Mouse (Mus musculus): Measurements from ENCODE around the gene Slc7a6. TPM values are rescaled to one million over a fixed set of nuclear protein-coding genes. Genes with fewer than 3 reads are reported as not detected.
A peak's percentile ranks its signal among the peaks of the same experiment; 100 is the strongest.

Slc7a6 gene
- total RNA-seq (2021) = 10 to 100 TPM; 12.2 to 13.8 TPM
- long read RNA-seq, experiment 1, partial matches to known transcripts = 1 of 2 reads
- long read RNA-seq, experiment 1, other reads (novel, unspliced or antisense) = 0 of 2 reads
- long read RNA-seq, experiment 2, partial matches to known transcripts = 2 of 3 reads
- long read RNA-seq, experiment 2, other reads (novel, unspliced or antisense) = 0 of 3 reads

DNA sequence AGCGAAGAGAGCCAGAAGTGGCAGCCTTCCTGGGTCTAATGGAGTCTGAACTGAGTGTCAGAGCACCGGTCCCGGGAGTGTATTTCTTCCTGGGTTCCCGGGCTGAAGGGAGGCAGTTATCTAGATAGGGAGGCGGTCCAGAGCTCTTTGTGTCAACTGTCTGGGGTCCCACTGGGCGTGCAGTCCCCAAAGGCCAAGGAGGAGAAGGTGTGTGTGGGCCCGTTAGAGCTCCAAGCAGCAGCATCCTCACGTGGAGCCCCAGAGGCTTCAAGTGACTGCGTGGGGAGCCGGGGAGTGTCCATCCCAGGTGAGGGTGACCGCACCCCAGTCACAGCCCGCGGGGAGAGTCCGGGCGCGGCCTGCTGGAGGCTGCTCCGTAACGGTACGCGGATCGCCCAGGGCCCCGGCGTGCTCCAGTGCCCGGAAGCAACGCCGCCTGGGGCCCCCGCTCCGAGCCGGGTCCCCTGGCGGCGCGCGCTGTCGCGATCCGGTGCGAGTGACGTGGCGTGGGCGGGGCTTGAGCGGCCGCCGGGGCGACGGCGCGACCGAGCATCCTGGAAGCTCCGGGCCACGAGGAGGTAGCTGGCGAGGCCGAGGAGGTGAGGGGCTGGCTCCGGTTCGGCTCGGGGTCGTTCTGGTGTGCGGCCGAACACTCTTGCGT, at the start of gene Slc7a6:
TSS of gene Slc7a6 (plus strand) at position 502 of the 661 bp plus-strand sequence.
- peak; percentile 90 to 91 for DNase-seq
- intact Hi-C loops (cut with DNase I) = loop anchor here (2.0 kb wide), 1 partner anchor 28 kb away; no protein-coding TSS in a partner anchor

DNA sequence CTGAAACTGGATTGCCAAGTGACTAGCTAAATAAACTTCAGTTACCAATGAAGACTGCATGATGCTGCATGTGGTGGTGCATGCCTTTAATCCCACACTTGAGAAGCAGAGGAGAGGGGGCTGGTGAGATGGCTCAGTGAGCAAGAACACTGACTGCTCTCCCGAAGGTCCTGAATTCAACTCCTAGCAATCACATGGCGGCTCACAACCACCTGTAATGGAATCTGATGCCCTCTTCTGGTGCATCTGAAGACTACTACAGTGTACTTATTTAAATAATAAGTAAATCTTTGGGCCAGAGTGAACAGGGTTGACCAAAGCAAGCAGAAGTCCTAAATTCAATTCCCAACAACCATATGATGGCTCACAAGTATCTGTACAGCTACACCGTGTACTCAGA, 45.2 kb upstream of the Slc7a6 start:
- DNase-seq = no peak
- intact Hi-C loops (cut with DNase I) = no loop called here

DNA sequence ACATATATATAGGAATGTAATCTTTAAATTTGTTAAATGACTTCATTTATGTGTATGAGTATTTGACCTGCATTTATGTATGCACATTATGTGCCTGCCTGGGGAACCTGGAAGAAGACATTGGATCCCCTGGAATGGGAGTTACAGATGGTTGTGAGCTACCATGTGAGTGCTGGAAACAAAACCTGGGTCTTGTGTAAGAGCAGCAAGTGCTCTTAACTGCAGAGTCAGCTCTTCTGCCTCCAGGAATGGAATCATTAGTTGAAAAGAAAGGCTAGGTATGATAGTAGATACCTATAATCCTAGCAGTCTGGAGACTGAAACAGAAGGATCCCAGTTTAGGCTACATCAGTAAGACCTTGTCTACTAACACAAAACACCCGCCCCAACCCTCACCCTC, 42.6 kb upstream of the Slc7a6 start:
- DNase-seq = no peak
- intact Hi-C loops (cut with DNase I) = no loop called here

DNA sequence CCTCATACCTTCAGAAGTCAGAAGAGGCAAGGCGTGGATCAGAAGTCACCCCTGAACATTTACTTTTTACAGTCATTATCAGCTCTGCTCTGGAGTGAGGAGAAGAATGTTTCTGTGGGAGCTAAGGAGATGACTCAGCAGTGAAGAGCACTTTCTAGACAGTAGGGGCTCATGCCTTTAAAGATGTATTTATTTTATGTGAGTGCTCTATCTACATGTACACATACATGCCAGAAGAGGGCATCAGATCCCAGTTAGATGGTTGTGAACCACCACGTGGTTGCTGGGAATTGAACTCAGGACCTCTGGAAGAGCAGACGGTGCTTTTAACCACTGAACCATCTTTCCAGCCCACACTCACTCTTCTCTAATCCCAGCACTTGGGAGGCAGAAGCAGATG, 41.6 kb upstream of the Slc7a6 start:
- intact Hi-C loops (cut with DNase I) = no loop called here
- DNase-seq = no peak

DNA sequence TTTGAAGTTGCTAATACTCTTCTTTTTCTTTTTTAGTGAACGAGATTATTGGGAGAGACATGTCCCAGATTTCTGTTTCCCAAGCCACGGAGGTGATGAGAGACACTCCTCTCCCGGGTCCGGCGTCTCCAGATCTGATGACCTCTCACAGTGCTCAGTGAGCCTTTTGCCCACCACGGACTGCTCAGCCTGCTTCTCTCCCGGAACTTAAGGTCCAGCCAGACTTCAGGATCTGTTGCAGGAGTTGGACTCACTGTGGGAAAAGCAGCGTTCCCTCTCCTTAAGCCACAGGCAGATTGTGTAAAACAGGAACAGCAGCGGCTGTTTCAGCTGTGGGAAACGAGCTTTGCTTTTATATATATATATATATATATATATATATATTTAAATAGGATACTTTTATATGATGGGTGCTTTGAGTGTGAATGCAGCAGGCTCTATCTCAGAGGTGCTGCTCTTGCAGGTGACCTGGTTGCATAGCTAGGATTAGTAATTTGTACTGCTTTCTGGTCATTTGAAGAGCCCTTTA, 40.7 kb upstream of the Slc7a6 start:
- DNase-seq = no peak
- intact Hi-C loops (cut with DNase I) = no loop called here

DNA sequence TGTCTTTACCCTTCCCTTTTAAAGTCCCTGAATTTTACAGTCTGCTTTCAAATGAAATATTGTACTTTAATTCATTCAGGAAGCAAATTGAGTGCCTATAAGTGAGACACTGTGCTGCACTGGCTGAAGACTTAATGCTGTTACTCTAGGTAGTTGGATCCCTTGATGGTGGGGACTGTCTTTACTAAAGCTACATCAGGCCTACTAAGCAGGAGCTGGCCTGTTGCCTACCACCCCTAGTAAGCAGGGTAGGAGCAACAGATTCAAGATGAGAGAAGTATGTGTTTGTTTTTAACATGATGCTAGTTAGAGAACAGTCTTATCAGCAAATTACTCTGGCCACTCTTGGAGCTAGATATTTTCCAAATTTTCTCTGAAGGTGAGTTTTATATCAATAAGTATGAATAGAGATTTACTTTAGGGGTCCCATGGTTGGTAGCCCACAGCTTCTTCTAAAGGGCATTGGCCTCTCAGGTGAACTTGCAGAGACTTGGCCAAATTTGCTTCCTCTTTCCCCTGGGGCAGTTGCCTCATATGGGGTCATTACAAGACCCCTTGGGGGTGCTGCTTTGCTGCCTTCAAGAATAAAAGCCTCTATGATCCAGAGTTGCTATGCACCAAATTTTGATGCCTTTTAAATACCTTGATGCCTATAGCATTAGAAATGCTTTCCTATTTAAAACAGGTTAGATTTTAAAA, 39.3 kb upstream of the Slc7a6 start:
- intact Hi-C loops (cut with DNase I) = no loop called here
- no peak for DNase-seq

DNA sequence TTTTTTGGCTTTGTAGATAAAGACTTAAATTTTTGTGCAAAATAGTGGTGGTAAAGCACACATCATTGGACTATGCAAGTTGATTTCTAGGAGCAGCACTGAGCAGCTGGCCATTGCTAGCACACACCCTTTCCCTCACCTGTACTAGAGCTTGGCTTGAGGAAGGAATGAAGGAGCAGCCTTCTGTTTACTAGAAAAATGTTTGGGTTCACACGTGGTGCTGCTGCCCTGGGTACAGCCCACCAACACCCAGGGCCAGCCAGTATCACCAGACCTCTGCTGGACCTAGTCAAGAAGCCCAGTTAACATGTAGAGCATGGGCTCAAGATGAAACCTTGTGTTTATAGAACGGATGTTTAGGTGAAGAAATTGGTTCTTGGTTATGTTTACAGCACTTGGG, 38.7 kb upstream of the Slc7a6 start:
- intact Hi-C loops (cut with DNase I) = no loop called here
- no peak for DNase-seq

DNA sequence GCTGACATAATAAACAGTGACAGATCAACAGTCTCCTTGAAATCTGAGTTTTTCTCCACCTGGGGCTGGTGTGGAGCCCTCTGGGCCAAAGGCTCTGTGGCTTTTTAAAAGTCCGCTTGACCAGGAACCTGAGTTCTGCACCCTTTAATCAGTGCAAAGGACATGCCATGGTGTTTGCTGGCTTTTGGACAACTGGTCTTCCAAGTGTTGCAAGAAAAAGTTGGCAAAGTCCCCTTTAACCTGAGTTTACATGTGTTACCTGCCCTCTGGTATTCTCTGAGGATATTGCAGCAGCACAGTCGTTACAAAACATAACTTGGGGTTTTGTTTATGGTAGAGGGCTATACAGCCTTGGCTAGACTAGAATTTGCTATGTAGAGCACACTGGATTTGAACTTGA, 38.2 kb upstream of the Slc7a6 start:
- intact Hi-C loops (cut with DNase I) = no loop called here
- DNase-seq = no peak

DNA sequence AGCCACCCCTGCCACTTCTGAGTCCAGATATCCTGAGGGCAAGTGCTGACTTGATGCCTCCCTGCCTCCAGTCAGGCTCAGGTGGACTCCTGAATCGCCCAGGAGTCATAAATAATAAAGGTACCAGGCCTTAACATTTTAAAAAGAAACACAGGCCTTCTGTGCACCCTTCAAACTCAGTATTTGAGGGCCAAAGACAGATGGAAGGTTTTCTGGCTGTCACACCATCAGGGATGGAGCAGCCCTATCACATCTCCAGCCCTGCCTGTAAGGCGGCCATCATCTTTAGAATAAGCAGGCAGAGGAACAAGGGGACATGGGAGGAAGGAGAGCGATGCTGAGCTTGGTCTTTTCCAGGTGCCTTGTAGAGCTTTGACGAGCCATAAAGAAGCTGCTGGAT, 37.6 kb upstream of the Slc7a6 start:
- DNase-seq = no peak

DNA sequence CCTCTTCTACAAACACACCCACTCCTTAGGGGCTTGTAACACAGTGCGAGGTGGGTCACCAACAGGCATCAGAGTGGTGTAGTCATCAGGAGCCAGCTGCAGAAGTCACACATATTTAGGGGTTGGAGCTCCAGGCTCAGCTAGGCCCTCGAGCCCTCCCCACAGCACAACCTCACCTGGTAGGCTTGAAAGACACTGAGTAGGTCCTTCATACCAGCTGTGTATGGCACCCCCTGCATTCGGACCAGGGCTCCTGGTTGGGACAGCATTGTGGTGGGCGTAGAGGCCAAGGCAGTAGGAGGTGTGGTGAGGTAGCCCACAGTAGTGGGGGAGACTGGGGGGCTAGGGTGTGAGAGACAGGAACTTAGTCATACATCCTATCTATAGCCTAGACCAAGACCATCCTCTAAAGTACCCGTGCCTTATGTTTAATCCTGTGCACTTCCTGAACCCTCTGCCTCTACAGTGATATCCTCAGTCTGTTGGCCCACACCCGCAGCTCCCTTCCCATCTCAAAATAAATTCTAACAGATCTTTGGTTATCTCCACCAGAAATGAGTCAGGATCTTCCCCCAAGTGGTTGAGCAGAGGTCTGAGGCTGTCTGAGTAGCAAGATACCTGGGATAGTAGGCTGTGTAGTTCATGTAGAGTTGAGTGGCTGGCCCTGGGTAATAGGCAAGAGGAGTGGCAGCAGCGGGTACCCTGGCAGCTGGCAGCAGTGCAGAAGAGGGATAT, 37.0 kb upstream of the Slc7a6 start:
- intact Hi-C loops (cut with DNase I) = no loop called here
- no peak for DNase-seq

More for the DNA sequence above, 37.6 kb upstream of the Slc7a6 start:
- intact Hi-C loops (cut with DNase I) = no loop called here

DNA sequence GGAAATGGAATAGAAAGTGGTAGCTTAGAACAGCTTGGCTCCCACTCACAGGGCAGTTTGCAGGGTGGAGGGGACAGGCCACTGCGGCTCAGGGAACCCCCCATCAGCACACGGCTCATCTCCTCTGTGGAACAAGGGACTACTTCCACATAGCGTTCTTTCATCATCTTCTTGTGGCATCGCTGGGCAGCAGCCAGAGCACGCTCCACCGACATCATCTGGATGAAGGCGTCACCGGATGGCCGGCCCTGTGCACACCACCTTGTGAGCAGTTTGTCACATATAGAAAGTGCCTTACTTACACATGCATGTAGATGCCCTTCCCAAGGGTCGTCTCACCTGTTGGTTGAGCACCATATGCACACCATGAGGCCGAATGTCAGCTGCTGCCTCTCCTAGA, 36.3 kb upstream of the Slc7a6 start:
- DNase-seq = no peak
- intact Hi-C loops (cut with DNase I) = no loop called here

DNA sequence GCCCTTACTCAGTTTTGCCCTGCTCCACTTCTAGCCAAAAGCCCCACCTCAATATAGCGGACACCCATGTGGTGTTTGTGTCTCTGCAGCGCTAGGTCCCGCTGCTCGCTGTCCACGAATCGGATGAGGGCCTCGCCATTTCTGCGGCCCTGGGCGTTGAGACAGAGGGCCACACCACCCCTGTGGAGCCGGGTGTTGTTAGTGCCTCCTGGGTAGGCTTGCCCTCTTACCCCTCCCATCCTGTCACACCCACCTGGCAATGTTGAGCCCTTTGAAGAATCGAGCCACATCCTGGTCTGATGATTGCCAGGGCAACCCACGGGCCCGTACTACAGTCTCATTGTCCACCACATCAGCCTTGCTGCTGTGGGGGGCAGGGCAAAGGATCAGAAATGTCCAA, 35.1 kb upstream of the Slc7a6 start:
- no peak for DNase-seq
- intact Hi-C loops (cut with DNase I) = no loop called here

DNA sequence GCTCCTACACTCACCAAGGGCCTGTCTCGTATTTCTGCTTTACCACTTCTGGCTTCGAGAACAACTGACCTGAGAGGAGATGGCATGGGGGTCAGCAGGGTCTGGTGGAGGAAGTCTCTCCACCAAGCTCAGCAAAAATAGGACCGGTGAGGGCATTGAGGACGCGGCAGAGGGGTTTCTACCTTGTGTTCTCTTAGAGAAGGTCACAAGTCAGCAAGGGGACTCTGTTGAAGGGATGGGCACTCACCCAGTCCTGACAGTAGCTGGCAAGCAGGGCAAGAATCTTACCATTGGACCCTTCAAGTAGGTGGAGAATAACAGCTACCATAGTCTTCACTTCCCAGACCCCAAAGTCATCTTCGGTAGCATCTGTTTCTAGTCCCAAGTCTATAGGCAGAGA, 34.7 kb upstream of the Slc7a6 start:
- intact Hi-C loops (cut with DNase I) = no loop called here
- no peak for DNase-seq

DNA sequence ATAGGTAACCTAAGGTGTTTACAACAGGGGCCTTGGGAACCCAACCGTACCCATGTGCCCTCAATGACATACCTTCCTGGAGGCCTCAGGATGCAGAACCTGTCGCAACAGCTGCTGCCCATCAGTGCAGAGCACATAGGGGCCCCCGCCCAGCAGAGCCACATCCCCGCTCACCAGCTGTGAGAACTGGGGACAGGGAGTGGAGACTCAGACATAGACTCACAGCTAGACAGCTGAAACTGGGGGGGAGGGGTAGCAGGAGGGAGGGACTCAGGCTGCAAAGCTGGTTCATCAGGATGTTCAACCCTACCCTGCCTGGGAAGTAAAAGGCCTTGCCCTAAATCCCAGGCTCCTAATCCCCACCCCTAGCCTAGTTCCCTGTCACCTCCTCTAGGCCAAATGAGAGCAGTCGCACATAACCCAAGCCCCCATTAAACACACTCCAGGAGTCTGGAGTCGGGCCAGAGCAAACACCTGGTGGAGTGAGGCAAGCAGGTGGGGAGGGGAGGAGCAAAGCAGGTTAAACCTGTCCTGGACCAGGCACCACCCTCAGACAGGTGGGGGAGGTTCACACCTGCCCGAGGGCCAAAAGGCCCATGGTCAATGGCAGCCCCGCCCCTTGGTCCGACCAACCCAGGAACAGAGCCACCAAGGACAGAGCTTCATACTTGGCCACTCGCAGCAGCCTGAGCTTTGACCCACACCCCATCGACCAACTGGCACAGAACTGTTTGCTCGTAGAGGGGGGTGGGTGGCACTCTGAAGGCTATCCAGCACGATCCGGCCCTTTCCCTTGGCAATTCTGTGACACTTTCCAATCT, 33.7 kb upstream of the Slc7a6 start:
- intact Hi-C loops (cut with DNase I) = no loop called here
- DNase-seq = no peak

DNA sequence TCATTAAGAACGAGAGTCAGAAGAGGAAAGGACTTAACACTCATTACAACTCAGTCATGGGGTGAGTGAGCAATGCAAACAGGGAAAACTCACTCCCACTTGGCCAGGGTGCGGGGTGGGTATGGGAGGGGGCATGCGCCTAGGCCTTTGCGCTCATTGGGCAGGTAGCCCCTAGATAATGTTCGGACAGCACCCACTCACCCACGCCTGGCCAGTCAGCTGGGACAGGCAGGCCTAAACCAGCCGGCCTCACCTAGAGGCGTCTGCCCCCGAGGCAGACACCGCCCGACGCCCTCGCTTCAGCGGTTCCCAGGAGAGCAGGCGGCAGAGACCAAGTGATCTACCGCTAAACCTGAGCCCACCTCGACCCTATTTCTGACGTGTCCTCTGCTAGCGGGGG, 33.0 kb upstream of the Slc7a6 start:
- DNase-seq = no peak

DNA sequence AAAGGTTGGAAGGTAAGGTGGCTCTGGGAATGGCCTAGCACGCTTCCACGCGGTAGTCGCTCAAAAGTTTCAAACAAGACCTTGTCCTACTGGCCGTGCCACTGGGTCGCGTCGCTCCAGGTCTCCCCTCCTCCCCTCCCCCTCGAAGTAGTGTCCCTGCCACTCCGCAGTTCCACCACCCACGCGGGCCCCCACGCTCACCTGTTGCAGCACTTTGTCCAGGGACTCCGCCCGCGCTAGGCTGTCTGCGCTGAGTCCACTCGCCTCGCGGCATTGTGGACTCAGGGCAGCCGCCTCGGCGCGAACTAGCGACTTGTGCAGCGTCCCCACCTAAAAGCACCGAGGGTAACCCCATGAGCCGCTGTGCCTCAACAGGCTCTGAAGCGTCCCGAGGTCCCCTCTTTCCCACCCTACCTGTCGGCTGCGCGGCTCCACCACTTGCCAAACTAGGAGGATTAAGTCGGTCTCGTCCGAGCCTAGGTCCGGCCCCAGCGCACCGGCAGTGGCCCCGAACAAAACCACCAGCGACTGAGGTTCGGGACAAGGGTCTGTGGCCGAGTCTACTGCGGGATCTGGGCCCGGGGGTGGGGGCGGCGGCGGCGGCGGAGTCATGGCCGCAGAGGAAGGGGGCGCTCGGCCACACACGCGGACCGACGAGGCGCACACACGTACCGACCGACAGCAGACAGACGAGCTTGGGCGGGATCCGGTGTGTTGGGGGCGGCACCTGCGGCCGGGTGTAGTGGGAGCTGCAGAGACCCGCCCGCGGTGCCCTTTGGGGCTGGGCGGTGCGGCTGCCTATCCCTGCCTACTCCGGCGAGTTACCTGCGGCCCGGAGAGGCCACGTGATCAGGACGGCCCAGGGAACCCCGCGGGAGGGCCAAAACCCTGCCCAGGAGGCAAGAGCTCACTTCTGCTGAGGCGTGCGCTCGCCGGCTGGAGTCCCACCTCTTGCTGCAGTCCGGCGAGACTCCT, 32.2 kb upstream of the Slc7a6 start, which contains the start of gene Esrp2:
TSS of gene Esrp2 (minus strand) at position 819 of the 975 bp plus-strand sequence.
- peak; percentile 46 to 58 for DNase-seq
- intact Hi-C loops (cut with DNase I) = no loop called here

More for the DNA sequence above, 33.0 kb upstream of the Slc7a6 start:
- intact Hi-C loops (cut with DNase I) = no loop called here

DNA sequence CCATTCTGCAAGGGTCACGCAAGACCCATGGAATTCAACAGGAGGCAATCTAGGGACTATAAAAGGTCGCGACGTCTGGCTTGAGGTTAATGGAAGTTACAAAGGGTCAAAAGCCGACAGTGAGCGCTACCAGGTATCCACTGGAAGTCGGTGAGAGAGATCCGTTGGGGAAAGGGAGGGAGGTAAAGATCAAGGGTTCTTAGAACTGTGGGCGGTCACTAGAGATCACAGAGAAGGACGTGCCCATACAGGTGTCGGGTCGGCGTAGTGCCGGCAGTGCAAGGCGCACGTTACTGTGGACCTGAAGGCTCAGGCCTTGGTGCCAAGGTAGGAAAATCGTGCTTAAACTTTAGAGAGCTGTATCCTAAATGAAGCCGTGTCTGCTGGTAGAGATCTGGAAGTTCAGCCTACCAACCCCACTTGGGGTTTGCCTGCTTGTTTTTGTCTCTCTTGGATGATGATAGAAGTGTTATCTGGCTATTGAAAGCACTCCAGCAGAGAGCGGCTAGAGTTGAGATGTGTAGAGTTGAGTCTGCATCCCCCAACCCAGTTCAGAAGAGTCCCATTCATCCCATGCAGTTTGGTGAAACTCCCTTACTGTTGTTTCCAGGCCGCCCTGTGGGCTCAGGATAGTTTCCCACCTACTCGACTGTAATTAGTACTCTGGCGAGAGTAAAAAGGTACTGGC, 31.3 kb upstream of the Slc7a6 start:
- DNase-seq = no peak
- intact Hi-C loops (cut with DNase I) = no loop called here

DNA sequence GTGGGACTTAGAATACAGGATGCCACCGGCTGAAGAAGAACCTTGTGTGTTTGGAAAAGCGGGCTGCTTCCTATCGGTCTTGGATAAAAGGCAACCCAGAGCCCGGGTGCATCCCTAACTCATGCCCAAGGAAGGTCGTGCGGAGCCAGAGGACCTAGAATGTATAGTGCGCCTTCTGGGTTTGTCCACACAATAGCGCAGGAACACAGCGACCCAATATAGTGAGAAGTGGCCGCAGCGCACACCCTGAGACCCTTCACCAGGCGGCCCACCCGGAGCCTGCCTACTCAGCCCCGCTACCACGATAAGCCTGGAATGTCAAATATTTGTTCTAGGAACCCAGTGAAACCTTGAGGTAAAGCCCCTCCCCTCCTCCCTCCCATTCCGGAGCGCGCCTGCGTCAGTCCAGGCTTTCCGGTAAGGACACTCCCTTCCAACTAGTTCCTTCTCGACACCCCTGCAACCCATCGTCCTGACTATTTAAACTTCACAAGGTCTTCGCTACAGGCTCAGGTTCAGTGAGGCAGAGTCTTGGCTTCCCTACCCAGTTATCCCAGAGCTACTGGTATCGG, 30.7 kb upstream of the Slc7a6 start:
- intact Hi-C loops (cut with DNase I) = no loop called here
- DNase-seq = peak; percentile 57 to 59
